Mouse (Mus musculus) gastrocnemius, postnatal 25 days (tissue): ENCODE data around the gene Nucb1. TPM values are rescaled to one million over a fixed set of nuclear protein-coding genes. Genes with fewer than 3 reads are reported as not detected.
A peak's percentile ranks its signal among the peaks of the same experiment; 100 is the strongest.

ENCODE experiments used
- DNase-seq: peaks from one replicate; pipeline ENCODE4 v3.0.0; 2022
- total RNA-seq, 2 experiments: library from RNA; stranded (reverse); gene quantifications; 1 replicate in 1 of 2; 2 replicates in 1 of 2; pipeline ENCODE4 v1.2.3; 2021

Nucb1 gene
- total RNA-seq, 2 experiments from 2014 or later: 60.8 to 73.2 TPM

DNA sequence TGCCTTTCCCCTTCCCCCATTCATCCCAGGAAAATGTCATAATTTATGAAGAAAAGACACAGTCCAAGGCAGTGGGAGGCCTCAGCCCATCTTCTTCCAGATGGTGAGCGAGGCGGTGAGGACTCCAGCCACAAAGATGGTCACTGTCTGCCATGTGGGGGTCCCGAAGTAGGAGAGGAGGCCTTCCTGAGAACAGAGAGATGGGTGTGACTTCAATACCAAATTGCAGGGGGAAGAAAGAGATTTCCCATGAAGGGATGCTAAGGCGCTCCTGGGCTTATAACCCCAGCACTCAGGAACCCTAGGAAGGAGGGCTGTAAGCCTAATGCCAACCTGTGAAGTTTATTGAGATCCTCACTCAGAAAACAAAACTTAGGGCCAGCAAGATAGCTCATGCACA, 48.4 kb downstream of the Nucb1 start:
- DNase-seq: no peak

DNA sequence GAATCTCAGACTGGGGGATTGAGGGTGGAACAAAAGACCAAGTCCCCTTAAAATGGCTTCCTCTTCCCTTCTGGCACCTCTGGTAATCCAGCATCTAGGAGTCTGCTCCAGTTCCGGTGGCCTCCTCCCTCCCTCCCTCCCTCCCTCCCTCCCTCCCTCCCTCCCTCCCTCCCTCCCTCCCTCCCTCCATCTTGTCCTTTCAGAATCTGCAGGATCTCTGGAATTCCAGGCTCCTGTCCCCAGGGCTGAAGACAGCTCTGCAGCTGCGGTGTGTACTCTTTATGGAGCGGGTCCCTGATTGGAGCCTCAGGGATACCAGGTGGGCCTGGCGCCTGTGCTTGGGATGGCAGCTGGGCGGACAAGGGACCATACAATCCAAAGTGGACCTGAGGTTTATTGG, 48.9 kb downstream of the Nucb1 start:
- DNase-seq: no peak

DNA sequence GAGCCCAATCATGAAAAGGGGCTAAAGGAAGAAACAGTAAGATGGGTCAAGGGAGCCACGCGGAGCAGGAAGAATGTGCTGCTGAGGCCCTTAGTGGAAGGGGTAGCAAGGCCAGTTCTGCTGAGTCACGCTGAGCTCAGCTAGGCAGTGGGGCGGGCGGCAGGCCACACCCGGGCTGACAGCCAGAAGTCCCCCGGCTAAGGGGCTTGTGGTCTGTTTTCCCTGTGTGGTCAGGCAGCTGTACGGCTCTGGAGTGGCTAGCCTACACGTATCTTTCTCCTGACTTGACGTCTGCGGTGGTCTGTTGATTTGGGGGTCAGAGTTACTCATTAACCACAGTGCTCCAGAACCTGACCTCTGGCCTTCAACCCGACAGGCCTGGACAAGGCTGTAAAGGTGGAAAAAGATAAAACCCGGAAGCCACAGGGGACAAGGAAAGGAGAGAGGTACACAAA, 49.3 kb downstream of the Nucb1 start:
- DNase-seq: peak; percentile 67

DNA sequence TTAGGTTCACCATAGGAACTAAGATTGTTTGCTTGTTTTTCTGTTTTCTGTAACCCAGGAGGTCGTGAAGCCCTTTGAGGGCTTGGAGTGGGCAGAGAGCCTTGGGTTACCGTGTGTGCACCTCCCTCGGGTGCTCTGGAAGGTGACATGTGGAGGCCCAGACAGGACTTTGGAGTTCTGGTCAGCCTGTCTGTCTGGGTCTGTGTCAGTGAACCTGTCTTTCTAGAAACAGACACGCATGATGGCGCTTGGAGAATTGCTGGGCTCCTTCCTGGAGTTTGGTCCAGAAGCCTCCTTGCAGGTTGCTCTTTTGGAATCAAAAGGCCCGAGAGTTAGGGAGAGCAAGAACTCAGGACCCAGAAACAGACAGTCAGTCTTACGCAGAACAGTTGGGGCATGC, 49.8 kb downstream of the Nucb1 start:
- DNase-seq: no peak

DNA sequence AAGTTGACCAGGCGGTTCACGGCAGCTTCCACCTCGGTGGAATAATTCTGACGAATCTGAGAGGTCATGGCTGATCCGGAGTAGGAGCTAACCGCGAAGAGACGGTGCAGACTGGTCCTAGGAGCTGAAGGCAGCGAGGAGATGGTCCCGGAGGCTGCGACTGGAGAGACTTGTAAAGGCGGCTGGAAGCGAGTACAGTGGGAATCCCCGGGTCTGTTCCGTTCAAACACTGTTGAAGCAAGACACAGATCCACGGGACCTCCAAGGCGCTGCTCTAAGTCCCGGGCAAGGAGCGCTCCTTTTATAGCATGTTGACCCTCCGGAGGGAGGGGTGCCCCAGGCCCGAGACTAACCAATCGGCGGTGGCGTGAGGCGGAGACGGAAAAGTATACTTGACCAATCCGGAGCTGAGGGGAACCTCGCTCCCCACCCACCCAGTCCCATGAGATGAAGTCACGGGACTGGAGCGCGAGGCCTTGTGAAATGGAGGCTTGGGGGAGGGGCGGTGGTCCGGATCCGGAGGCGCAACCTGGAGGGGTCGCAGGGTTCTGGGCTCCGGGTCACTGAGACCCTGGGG, 50.6 kb downstream of the Nucb1 start, which contains the start of gene Ftl1:
Gene Ftl1 (minus strand): TSS at position 321 of the 577 bp plus-strand sequence.
- DNase-seq: peak; percentile 98

DNA sequence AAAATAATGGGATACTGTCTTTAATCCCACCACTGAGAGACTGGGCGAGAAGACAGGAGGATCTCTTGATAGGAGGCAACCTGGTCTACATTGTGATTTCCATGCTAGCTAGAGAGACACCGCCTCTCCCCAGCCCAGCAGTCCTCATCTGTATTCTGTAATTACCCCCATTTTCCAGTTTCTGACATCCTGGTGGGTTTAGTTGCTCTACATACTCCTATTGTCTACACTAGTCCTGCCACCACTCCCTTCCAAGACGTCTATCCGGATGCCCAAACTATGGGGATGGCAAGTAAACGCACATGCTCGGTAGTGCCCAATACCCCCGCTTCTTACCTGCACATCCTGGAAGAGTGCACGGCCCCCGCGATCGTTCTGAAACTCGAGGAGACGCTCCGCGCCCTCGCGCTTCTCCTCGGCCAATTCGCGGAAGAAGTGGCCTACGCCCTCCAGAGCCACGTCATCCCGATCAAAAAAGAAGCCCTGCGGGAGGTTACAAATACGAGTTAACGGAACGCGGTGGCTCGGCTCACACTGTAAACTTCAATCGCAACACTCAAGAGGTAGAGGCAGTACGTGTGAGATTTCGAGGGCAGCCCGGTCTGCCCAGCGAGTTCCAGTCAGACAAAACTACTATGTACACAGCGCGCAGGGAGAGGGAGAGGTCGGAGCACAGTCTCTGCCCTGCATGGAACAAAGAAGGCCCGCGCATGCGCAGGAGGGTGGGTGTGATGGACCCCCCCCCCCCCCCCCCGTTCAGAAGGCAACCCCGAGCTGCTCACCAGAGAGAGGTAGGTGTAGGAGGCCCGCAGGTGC, 51.2 kb downstream of the Nucb1 start:
- peak; percentile 71 for DNase-seq

DNA sequence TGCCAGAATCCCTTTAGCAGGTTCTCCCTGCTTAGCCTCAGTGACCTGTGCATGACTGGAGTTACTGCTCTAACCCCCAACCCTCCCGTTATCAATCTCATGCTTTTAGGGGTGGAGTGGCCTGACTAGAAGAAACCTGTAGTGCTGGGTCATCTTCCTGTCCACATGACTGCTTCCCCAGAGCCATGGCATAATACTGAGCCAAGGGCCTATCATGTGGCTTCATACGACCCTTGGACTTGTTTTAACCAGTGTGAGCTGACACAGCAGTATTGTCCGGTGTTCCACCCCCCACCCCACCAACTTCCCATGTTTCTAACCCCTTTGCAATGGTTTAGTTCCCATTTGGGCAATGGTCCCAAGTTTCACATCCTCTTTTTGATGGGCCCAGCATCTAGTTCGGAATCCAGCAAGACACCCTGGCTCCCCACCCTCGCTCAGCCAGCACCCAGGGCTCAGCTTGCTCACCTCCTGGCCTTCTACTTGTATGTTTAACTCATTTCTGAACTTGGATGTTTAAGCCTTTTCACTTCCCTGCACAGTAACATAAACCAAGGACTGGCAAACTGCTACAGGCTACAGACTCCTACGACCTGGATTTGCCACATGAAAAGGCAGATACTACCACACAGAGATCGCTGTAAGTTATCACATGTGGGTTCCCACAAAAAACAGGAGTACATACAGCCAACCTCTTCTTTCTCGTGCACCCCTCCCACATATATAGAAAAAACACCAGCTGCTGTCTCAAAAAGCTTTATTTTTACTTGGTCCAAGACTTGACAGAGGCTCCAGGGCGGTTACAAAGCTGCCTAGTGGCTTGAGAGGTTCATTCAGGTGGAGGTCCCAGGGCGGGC, 52.8 kb downstream of the Nucb1 start:
- DNase-seq: peak; percentile 48

DNA sequence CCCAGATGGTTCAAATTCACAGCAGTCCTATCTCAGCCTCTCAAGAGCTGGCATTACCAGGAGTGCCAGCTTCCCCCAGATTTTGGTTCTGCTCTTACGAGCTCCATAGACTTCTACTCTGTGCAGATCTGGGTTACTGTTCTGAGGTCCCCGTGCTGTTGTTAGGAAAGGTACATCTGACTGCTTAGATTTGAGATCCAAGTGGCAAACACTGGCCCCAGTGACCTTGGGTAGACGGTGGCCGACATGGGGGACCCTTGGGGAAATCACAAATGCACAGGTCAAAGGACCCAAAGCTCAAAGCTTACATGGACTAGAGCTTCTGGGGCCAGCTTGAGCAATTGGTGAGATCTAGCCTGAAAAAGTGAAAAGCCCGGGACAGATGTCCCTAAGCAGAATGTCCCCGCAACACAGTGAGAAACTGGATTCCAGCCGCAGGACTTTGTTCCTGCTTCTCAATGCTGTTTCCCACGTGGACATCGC, 53.4 kb downstream of the Nucb1 start:
- DNase-seq: no peak

DNA sequence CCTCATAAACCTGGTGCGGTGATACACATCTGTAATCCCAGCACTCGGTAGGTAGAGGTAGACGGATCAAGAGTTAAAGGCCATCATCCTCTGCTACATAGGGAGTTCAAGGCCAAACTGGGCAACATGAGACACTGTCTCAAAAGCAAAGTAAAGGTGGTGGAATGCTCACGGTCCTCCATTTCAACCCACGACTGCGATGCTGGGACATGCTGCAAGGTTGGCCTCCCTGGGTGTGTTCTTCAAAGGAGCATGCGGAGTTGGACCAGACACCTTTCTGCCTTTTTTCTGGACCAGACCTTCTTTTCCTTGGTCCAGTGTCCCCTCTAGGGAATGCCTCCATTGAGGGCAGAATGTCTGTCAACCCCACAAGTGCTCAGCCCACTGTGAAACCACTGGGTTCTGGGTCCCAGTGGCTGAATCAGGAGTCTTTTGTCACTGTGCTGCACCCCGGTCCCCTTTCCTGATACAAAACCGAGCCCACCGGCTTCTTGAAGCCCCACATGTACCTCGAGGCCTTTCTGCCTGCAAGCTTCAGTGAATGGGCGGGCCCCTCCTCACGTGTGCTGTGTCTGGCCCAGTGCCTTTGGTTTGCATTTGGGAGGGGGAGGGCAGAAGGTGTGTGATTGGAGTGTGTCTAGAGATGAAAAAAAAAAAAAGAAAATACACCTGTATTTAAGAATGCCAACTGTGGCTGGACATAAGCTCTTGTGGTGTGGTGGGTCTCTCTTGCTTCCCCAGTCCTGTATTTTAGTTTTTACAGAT, 54.1 kb downstream of the Nucb1 start:
- DNase-seq: no peak

DNA sequence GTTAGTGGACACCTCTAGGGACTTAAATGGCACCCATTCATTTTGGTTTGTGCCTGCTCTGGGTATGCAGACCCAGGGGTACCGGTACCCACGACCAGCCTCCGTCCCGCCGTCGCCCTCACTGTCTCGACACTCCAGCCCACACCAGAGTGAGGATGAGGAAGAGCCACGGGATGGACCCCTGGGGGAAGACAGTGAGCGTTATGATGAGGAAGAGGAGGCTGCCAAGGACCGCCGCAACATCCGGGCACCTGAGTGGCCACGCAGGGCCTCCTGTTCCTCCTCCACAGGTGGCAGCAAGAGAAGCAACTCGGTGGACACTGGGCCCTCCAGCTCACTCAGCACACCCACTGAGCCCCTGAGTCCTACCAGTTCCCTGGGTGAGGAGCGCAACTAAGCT, 55.2 kb downstream of the Nucb1 start:
- DNase-seq: no peak

DNA sequence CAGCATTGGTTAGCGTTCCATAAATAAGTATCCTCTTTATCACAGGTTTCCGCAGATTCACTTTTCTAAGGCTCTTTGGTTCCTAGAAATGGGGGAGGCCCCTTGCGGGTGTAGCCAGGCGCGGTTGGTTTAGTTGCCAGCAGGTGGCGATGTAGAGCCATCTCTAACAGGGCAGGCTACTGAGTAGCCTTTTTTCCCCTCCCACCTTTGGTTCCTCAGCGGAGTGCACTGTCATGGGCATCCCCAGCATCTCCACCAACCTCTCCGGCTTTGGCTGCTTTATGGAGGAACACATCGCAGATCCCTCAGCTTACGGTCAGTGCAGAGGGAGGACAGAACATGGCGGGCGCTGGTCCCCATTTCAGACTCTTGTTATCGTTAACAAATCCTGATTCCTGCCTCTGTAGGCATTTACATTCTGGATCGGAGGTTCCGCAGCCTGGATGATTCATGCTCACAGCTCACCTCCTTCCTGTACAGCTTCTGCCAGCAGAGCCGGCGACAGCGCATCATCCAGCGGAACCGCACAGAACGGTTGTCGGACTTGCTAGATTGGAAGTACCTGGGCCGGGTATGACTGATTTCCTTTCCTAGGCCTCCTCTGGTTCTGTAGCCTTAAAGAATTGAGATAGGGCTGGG, 58.7 kb downstream of the Nucb1 start:
- DNase-seq: peak; percentile 67

DNA sequence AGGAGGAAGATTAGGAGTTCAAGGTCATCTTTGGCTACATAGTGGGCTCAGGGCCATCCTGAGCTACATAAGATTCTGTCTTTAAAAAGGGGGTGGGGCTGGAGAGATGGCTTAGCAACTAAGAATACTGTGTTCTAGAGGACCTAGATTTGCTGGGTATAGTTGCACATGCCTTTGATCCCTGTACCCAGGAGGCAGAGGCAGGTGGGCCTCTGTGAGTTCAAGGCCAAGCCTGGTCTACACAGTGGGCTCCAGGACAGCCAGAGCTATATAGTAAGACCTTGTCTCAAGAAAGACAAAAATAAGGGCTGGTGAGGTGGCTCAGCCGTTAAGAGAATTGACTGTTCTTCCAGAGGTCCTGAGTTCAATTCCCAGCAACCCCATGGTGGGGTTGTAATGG, 60.2 kb downstream of the Nucb1 start:
- no peak for DNase-seq

DNA sequence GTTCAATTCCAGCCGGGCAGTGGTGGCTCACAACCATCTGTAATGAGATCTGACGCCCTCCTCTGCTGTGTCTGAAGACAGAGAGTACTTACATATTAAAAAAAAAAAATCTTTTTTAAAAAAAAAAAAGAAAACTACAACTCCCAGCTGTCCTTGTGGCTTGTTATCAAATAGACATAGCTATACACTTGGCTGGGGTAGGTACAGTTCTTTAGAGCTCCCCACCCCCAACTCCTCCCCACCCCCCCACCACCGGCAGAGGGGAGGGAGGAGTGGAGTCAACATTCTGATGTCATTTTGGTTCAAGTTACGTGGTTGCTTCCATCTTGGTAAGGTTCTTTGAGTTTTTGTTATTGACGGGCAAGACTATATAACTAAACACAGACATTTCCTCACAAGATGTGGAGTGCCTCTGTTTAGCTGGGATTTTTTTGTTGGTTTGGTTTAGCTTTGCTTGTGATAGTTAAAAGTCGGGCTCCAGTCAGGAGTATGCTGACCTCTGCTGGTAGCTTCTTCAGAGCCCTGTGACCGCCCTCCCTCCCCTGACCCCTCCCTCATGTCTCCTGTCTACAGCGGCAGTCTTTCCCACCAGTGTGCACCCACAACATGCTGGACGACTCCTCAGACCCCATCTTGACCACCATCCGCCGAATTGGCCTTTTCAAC, 62.7 kb downstream of the Nucb1 start:
- DNase-seq: no peak

DNA sequence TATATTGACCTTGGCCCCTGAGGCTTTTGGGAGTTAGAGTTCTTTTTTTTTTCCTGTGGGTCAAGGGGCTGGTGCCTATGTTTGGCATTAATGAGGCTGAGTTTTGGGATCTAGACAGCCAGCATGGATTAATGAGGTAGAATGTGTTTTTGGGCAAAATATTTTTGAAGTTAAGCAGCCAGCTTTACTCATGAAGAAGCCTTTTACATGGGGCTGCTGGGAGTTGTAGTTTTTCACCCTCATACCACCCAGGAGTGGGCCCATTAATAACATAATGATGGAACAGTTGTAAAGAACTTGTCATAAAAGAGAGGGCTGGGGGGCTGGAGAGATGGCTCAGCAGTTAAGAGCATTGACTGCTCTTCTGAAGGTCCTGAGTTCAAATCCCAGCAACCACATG, 63.6 kb downstream of the Nucb1 start:
- no peak for DNase-seq

DNA sequence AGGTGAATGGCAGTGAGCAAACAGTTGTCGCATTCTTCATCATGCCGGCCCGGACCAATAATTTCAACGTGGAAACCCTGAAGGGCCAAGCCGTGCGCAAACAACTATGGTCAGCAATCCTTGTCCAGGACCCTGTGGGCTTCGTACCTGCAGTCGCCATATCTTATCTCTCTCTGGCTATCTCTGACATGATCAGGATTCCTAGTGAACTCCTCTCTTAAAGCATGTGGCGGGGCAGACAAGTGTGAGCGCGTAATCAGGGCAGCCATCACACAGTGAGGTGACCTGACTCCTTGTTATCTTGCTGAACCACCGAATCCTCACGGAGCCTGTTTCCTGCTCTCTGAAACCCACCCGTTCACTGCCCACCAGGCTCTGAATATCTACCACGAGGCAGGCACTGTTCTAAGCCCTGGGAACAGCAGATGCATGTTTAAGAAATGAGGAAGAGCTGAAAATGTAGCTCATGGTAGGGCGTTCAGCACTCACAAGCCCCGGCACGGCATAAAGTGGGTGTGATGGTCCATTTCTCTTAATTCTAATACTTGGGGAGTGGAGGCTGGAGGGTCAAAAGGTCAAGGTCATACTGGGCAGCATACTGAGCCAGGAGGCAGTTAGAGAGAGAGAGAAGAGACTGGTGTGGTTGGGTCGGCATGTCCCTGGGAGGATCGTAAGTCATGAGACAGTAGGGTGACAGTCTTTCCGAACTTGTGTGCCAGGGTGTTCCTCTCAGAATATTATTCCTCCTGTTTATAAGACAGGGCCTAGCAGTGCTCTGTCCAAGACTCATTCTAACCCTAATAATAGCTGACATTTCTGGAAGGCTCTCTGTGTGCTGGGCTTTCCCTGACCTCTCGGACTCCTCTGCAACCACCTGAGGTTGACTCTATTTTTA, 66.4 kb downstream of the Nucb1 start:
- DNase-seq: peak; percentile 54
